Mouse (Mus musculus) layer of hippocampus, adult 9-11 months (tissue): Measurements from ENCODE around the gene Afg1l.

Experiments
- DNase-seq: peaks from one replicate; pipeline ENCODE4 v3.0.0; 2022

The Afg1l gene

DNA sequence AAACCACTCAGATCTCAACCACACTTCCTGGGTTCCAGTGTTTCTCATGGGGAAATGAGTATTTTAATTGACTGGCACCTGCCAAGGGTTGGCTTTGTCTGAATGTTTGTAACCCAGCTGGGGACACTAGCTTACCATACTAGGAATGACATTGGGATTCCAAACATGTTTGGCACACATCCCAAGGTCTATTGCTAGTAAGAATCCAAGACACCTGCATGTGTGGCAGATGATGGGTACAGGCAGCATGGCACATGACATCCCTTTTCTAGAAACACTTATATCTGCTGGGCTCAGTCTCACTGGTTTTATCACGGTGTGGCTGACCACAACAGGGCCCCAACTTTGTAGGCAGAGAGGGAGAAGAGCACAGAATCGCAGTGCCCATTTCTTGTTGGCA lies 184.0 kb downstream of the Afg1l start:
- DNase-seq, result no peak

GRCm38 (mm10) chr10:42293877-42294276 lies 184.5 kb downstream of the Afg1l start:
- no peak for DNase-seq

GRCm38 (mm10) chr10:42291360-42291759 lies 187.0 kb downstream of the Afg1l start:
- DNase-seq, result no peak

GRCm38 (mm10) chr10:42287666-42288065 lies 190.7 kb downstream of the Afg1l start:
- no peak for DNase-seq

GRCm38 (mm10) chr10:42278307-42278850 lies 200.0 kb downstream of the Afg1l start:
- DNase-seq, result no peak

DNA sequence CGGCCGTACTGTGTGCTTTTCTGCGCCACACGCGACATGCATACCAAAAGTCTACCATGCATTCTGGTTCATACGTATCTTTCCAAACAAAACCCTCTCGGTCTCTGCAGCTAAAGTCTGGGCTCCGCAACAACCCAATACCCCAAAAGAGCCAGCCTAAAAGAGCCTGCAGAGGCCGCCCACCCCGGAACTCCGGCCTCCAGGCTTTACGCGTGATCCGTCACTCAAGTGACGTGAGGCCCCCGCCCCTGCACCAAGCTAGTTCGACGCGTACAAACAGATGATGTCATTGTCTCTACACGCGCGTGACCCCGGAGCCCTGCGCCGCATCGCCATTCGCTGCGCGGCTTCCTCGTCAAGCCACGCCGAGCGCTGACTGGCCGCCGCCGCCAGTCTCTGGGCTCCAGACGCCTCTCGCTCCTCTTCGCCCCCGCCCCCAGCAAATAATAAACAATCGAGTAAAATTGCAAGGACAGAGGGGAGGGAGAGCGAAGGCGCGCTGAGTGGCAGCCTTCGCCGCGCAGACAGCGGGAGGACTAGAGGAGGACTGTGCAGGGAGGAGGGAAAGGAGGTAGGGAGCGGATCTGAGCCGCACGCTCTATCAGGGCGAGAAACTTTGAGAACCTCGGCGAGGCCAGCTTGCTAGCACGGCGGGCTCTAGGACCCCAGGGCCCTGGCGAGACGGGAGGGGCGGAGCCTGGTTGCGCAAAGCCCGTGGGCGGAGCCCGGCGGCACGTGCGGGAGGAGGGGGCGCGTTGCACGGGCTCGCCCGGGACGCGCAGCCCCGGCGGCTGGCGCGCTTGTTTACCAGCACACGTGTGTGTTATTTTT lies 200.7 kb downstream of the Afg1l start:
- DNase-seq, result peak; percentile 99

- peak; percentile 89 for DNase-seq
Observed at GRCm38 (mm10) chr10:42276507-42277345, 201.6 kb downstream of the Afg1l start, which contains the start of gene Foxo3. Foxo3 (minus strand) TSS chr10:42276755.

- no peak for DNase-seq
Observed at GRCm38 (mm10) chr10:42275871-42276501, 202.4 kb downstream of the Afg1l start.

GRCm38 (mm10) chr10:42275401-42275870 lies 202.9 kb downstream of the Afg1l start:
- DNase-seq, result peak; percentile 33

- peak; percentile 19 for DNase-seq
Observed at GRCm38 (mm10) chr10:42274712-42275400, 203.5 kb downstream of the Afg1l start.

GRCm38 (mm10) chr10:42273760-42274691 lies 204.3 kb downstream of the Afg1l start:
- DNase-seq, result peak; percentile 27

GRCm38 (mm10) chr10:42273403-42273759 lies 205.0 kb downstream of the Afg1l start:
- no peak for DNase-seq

GRCm38 (mm10) chr10:42271454-42272230 lies 206.7 kb downstream of the Afg1l start:
- DNase-seq, result no peak

GRCm38 (mm10) chr10:42270277-42271083 lies 207.9 kb downstream of the Afg1l start:
- peak; percentile 45 for DNase-seq

DNA sequence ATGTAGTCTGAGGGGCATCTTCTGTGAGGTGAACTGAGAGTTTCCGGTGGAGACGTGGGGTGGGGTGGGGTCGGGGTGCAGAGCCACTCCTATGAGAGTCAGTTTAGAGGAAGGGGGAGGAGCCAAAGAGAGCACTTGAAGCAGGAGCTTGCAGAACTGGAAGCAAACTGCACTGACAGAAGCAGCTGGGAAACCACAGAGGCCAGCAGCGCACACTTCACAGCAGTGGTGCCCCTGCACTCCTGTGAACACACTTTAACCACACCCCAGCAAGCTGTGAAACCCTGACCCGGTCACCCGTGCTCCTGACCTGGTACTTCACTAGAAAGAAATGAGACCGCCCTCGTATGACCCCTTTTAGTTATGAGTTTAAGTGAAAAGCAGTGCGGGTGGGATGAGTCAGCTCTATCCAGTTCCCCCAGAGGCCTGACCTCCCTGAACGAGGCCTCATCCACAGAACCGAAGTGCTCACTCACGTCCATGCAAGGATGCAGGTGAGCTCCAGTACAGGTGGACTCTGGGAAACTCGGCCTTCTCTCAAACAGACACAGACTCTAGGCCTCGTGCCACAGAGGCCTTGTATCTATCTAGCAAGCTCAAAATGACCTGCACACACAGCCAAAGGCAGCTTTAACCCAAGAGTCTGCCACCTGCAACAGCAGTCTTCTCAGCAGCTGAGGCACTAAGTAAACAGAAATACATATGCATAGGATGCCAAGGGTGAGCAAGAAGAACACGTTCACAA lies 208.9 kb downstream of the Afg1l start:
- no peak for DNase-seq

- no peak for DNase-seq
Observed at GRCm38 (mm10) chr10:42267811-42268545, 210.4 kb downstream of the Afg1l start.

GRCm38 (mm10) chr10:42265021-42265689 lies 213.2 kb downstream of the Afg1l start:
- no peak for DNase-seq
